Mouse (Mus musculus) CD4-positive, CD25-positive, alpha-beta regulatory T cell, adult 2 months (primary cell): ENCODE data around the gene Gm42791.

ENCODE experiments used
- DNase-seq: peaks from one replicate; pipeline ENCODE4 v3.0.0-alpha.2; 2012; ENCODE audit warnings: low read depth, low spot score

Gm42791 gene

GRCm38 (mm10) chr5:148994706-148995414, at the start of gene Gm42791:
TSS of gene Gm42791 (minus strand) at chr5:148995147.
- peak; percentile 55 for DNase-seq

GRCm38 (mm10) chr5:149044067-149044466, 49.1 kb upstream of the Gm42791 start:
- DNase-seq = no peak

GRCm38 (mm10) chr5:149043240-149043639, 48.3 kb upstream of the Gm42791 start:
- DNase-seq = no peak

GRCm38 (mm10) chr5:149039825-149040224, 44.9 kb upstream of the Gm42791 start:
- peak; percentile 70 for DNase-seq

GRCm38 (mm10) chr5:149037729-149038128, 42.8 kb upstream of the Gm42791 start:
- no peak for DNase-seq

- no peak for DNase-seq
Observed at GRCm38 (mm10) chr5:149036920-149037319, 42.0 kb upstream of the Gm42791 start.

- no peak for DNase-seq
Observed at GRCm38 (mm10) chr5:149032438-149032837, 37.5 kb upstream of the Gm42791 start.

- peak; percentile 81 for DNase-seq
Observed at GRCm38 (mm10) chr5:149031199-149031750, 36.3 kb upstream of the Gm42791 start.

GRCm38 (mm10) chr5:149030103-149030502, 35.2 kb upstream of the Gm42791 start:
- DNase-seq = peak; percentile 44

GRCm38 (mm10) chr5:149028394-149028793, 33.4 kb upstream of the Gm42791 start:
- DNase-seq = no peak

- peak; percentile 45 for DNase-seq
Observed at GRCm38 (mm10) chr5:149027389-149027788, 32.4 kb upstream of the Gm42791 start.

GRCm38 (mm10) chr5:149021120-149021519, 26.2 kb upstream of the Gm42791 start:
- no peak for DNase-seq

- DNase-seq = no peak
Observed at GRCm38 (mm10) chr5:149020681-149021062, 25.7 kb upstream of the Gm42791 start.

GRCm38 (mm10) chr5:149020059-149020680, 25.2 kb upstream of the Gm42791 start:
- DNase-seq = no peak

- DNase-seq = peak; percentile 67
Observed at GRCm38 (mm10) chr5:149017666-149018415, 22.9 kb upstream of the Gm42791 start.

- DNase-seq = no peak
Observed at GRCm38 (mm10) chr5:149017181-149017580, 22.2 kb upstream of the Gm42791 start.

GRCm38 (mm10) chr5:149016261-149016660, 21.3 kb upstream of the Gm42791 start:
- DNase-seq = peak; percentile 65

- DNase-seq = peak; percentile 86
Observed at GRCm38 (mm10) chr5:149015335-149016201, 20.6 kb upstream of the Gm42791 start.

- DNase-seq = peak; percentile 31
Observed at GRCm38 (mm10) chr5:149014600-149015268, 19.8 kb upstream of the Gm42791 start.

- peak; percentile 51 for DNase-seq
Observed at GRCm38 (mm10) chr5:149013817-149014508, 19.0 kb upstream of the Gm42791 start.
